Mouse (Mus musculus) brain, adult 2 months (tissue): Measurements from ENCODE around the gene Ebf1.

Experiments
- DNase-seq: peaks from one replicate; pipeline ENCODE4 v3.0.0; 2011; ENCODE audit warnings: low read depth, low spot score

The Ebf1 gene

DNA sequence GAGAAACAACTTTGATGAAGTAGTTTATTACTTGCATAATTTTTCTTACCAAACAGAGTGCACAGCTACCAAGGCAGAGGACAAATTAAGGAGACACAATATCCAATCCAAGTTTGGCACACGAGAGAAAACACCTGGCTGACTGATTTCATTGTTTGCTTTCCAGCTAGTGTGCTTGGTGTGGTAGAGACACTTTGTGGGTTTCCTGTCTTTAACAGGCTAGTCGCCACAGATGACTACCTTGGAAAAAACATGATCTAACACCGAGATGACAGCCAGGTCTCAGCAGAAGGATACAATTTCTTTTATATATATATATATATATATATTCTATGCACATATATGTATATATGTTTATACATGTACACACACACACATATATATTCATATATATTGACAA is 332.0 kb downstream of the Ebf1 start:
- no peak for DNase-seq

DNA sequence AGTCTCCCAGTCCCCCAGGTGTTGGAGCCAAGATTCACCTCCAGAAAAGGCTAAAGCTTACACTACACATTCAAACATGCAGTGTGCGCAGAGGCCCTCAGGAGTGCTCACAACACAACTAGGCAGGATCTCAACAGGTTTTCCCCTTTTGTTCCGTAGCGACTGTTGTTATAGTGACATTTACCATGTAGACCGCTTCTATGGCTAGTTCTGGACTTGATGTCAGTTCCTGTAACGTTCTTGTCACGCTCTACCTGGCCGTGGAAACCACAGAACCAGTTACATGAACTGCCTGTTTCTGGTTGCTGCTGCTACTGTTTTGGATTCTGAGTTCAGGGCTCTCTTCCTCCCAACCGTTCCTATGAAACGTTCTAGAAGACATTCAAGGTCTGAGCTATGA is 333.2 kb downstream of the Ebf1 start:
- no peak for DNase-seq

DNA sequence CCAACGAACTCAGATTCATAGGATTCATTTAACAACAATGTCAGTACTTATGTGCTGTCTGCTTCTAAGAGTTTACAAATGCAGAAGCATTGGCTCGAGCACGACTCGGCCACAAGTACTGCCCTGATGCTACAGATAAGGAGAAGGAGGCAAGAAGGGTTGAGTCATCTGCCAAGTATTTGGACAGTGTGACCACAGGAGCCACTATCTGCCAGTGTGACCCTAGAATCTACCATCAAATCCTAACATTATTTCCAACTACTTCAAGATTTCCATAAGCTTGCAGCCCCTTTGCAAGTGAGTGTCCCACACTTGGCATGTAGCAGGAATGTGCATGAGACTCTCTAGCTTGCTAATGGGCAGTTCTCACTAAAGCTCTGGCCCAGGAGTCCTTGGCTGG is 334.4 kb downstream of the Ebf1 start:
- DNase-seq, result no peak

DNA sequence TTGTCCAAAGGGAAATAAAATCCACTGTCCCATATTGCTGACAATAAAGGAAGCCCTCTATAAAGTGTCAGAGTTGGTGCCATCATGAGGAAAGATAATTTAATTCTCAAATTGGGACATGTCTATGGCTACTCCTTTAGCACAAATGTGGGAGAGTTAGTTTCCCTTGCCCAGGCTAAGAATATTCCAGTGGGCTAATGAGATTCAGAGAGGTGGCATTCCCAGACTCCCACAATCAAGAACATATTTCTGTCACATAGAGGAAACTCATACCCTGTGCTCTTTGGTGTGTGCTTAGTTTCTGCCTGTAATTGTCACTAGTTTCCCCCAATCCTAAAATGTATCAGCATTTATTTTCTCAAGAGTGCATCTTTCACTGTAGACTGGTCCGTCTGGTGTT is 336.2 kb downstream of the Ebf1 start:
- peak; percentile 35 for DNase-seq

DNA sequence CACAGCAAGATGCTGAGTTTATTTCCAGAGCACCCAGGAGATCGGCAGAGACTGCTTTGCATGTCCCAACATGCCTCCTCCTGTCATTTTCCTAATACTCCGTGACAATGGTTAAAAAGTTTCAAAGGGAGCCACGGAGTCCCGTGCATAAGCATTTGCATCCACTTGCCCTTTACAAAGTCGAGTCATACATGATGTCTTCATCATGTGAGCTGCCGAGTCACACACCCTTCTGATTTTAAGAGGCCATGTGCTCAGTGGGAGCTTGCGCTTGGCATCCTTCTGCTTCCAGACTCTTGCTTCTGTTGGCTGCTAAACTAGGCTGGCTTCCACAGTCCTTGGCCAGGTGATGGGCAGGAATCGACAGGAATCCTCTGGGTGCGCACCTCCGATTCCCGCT is 336.7 kb downstream of the Ebf1 start:
- DNase-seq, result peak; percentile 85

DNA sequence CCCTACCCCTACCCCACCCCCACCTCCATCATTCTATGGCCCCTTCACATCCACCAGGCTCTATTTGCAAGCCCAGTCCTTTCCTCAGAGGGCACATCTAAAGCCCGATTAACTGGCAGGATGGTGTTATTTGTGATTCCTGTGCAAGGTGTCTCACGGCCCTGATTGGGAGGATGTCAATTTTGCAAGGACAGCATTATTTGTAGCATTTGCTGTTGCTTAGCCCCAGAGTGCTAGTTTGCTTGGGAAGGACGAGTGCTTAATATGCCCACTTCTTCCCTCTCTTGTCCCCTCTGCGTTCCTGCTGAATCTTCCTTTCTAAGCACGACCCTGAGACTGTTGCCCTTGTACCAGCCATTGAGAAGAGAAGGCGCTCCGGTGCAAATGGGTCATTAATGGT is 337.2 kb downstream of the Ebf1 start:
- no peak for DNase-seq

DNA sequence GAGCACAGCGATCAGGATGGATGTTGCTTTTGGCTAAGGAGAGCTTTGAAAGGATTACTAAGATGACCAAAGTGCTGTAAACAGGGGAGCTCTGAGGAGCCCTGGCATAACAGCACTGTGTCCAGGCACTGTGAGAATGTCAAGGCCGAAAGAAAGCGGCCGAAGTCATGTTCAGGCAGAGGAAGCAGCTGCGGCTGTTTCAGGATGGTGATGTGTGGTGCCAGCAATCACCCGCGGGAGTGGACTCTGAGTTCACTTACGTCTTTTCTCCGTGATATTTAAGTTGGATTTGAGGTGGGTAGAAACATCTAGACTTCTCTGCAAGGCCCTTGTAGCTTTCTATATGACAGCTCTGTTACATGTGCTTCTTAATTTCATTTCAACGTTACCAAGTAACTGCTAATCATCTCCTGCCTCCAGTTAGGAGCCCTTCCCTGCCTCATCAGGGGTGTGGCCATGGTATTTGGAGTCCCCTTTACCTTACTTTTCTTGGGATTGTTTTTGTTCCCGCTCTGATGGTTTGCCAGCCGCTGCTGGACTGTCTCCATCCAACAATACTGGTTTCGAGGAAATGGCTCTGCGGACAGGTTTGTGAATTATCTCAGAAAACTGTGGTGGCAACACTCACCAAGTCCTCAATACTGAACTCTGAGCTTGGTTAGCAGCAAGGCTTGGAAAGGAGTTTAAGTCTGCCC is 345.8 kb downstream of the Ebf1 start:
- no peak for DNase-seq

DNA sequence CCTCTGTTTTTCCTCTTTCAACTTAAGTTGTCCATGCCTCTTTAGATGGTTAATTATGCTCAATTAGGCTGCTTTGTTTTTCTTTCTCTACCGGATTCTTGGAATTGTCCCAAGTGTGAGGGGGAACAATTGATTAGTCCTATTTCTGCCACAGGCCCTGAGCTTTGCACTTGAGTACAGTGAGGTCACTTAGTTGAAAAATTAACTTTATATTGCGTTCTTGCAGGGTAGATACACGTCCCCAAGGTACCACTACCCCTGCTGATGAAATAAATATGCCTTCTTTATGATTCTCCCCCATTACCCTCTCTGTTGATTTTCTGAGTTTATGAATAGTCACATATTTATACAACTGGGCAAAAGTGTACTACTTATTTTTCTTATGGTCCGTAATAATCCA is 351.9 kb downstream of the Ebf1 start:
- no peak for DNase-seq

DNA sequence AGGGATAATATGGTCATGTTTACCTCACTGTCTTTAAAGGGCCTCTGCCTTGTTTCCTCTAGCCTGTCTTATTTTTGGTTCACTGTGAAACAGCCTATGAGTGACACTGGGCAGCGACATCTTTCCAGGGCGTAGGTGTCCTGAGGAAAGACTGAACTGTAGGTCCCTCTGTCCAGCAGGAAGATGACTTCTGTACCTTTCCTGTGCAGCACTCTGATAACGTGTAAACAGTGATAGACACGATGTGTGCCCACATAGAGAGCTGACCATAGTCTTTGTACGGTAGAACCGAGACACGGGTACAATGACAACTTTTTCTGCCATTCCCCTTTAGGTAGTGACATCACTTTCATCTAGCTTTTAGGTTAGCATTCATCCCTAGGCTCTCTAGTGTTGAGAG is 357.2 kb downstream of the Ebf1 start:
- DNase-seq, result no peak

DNA sequence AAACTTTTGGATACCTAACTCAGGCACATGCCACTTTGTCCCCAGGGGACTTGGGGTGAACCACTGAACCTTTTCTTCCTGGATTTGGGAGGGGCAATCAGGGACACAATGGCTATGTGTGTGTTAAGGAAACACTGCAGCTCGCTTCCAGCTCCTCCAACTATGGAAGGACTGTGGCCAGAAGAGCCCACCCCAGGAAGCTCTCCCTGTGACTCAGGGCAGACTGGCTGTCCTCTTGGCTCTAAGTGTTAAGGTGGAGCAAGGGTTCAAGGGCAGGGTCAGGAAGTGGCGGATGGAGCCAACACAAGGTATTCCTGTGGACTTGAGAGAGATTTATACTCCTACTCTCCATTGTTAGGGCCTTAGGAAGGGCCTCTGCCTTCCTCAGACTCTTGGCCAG is 358.0 kb downstream of the Ebf1 start:
- DNase-seq, result no peak

DNA sequence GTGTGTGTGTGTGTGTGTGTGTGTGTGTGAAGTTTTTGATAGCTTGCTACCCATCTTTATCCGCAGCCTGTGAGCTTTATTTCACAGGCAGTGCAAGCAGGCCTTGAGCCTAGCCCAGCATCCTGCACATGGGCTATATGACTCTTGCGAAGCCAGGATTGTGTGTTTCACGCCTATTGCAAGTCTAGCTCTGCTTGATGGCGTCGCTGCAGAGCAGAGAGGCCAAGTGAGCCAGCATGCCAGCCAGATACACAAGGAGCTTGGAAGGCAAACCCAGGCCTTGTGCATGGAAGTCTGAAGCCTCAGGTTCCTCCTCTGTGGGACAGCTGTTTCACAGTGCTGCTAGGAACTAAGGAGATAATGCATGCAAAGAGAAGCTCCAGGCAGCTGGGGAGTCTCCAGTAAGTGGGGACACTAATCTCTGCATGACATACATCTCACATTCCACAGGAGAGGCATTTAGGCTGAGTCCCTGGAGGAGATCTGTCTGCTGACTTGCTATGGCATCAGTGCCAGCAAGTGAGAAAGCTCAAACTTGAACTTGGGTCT is 359.2 kb downstream of the Ebf1 start:
- DNase-seq, result peak; percentile 26

DNA sequence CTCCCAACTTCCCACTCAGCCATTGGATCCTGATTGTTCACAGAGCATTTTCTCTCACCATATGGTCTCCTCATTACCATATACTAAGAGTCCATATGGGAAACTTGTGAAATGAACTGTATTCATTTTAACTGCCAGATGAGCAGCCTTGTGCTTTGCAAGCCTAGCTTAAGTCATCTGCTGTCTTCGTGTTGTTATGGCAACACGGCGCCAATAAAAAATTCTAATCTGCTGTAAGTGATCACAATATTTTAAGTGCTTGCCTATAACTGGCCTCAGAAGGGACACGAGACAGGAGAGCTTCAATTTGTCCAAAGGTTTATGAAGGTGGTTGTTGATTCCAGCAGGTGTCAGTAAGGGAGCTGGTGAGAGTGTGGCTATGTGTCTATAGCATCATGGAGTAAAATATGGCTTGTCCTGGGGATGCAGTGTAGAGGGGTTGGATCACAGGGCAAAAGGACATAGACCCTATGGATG is 360.8 kb downstream of the Ebf1 start:
- DNase-seq, result peak; percentile 77

DNA sequence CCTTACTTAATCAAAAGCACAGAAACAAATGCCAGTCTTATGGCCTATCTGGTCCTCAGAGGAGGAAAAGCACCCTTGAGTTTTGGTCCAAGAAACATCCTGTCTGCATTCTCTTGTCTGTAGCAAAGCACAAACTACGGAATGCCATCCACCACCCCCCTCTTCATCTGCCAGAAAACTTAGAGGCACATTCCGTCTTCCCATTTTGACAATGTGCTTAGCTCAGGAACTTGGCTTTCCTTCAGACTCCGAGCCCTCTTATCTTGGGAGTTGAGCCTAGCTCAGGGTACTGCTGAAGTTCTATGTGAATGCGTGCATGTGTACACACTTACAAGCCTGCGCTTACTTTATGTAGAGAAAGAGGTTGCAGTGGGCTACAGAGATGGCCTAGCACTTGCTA is 362.3 kb downstream of the Ebf1 start:
- peak; percentile 7 for DNase-seq

DNA sequence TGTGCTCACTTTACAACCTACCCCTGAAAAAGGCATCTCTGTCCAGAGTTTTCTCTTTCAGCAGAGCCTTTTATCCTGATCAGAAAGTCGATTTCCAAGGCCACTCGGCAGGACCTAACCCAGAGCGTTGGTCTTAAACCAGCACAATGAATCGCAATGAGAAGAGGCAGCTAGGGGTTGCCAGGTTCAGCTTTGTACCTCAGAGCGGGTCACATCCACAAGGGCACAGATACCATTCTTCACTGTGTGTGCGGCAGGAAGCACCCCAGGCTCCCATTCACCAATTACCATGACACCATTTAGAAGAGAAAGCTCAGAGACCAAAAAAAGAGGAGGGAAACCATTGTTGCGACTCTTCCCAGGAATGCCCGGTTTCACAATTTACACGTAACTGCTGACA is 365.1 kb downstream of the Ebf1 start:
- no peak for DNase-seq

DNA sequence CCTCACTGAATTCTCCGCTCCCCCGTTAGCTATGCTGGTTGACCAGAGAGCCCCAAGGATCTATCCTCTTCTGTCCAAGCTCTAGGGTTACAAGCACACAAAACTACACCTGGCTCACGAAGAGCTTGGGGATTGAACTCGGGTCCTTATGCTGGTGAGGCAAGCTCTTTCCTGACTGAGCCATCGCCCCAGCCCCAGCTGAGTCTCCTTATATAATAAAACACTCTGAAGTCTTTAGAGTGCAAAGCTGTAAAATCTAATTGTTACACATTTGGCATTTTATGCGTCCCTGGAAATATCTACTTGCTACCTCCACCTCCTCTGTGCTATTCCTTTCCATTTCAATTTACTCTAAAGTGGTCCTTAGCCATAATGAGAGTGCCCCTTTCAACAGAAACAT is 366.8 kb downstream of the Ebf1 start:
- DNase-seq, result no peak

DNA sequence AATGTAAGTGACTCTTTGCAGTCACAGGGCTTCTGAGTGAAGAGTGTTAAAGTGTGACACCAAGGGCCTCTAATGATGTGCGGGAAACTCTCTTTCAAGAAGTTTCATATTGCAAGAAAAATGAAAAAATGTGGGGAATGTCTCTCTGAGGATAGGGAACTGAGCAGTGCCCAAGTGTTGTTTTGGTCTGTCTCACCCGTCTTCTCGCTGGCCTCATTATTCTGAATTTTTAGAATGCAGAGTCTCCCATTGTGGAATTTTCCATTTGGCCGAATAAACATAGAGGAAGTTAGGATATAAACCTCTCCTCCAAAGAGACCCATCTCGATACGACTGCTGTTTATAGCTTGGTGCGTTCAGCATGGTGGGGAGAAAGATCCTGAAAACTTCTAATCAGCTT is 367.3 kb downstream of the Ebf1 start:
- DNase-seq, result no peak

DNA sequence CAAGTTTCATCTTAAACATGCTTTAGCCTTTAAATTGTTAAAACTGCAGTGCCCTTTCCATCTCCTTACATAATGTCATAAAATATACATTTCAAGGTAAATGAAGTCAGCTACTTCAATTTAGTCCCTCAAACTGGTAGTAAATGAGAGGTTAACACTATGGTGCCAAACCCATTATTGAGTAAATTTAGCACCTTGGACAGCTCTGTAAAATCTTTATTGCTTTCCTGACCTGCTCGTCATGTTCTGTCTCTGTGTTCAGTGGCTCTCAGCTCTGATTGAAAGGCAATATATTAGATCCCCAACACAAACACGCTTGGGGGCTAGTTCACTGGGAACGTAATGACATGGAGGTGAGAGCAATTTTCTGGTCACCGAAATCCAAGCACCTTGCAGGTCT is 370.7 kb downstream of the Ebf1 start:
- DNase-seq, result no peak

DNA sequence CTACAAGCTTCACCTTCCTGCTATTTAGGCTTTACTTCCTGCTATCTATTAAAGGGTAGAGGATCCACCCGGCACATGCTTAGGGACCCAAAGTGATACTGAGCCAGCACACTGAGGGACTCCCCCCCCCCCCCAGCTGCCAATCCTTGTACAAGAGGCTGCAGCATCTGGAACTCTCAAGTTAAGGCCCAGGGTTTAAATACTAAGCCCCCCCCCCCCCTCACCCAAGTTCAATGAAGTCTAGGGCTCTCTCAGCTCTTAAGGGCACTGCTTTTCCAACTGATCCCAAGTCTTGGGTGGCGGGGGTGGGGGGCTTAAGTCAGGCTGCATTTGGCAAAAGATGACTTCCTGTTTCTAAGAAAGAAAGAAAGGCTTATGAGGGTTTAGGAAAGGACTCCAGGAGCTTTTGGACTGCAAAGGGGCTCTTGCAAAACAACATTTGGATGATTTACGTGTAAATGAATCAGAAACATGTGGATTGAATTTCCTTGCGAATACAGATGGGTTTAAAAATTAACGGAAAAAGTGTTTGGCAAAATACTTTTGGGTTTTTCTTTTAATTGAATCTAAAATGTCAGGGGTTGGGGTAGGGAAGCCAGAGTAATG is 385.7 kb downstream of the Ebf1 start:
- DNase-seq, result no peak

DNA sequence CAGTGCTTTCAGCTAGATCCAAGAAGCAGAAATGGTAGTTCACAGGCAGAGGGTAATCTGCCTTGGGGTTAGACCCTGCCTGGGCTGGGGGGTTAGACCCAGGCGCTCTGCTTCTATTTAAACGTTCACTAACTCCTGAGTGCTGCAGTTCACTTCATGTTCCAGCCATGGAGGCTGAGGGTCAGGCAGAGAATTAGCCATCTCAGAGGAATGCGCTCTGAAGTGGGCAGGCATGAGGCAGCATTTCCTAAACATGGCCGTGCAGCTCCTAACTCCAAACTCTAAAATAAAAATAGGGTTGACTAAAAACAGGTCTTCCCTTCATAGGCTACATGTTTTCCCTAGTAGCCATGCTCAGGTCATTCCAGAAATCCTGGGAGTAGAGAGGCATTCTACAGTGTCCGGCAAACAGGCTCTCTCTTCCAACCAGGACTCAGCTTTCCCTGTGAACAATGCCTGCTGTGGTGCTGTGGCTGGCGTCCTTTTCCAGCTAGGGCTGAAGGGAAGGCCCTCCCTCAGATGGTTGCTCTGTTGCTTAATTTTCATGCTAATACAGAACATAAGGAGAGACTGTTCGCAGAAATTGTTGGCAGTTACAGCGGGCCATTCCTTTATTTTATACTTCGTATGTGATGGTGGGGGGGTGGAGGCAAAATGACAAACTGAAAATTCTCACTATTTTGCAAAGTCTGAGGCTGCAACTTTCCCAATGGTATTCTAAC is 386.8 kb downstream of the Ebf1 start:
- DNase-seq, result no peak

DNA sequence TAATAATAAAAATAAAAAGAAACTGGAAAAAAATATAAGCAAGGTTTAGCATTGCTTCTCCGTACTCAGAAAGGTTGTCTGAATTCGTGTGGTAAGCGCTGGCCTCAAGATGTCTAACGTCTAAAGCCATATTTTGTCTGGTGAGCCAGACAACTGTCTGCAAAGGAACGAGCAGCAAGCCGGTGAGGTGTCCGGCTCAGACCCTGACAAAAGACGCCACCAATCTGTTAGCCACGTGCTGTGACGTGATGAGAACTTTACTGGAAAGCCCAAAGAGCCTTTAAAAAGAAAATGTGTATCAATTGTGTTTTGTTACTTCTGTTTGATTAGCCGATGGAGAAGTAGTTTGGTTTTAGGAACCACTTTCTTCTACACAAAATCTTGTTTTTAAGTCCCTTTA is 390.2 kb downstream of the Ebf1 start:
- DNase-seq, result no peak

DNA sequence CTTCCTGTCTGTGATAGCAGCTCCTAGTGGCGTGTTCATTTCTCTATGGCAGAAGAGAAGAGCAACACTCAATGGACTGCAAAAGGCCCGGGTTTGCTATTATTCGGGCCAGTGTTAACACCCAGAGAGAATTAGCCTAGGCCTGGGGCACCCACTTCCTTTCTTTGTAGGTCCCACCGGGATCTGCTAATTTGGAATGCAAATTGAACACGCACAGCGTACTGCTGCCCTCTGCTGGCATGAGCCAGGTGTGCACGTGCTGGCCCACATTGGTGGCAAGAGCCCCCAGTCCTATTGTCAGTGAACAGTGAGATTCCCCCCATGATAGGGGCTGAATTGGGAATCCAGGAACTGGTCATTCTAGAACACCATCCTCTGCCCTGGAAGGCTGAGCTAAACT is 391.0 kb downstream of the Ebf1 start:
- DNase-seq, result peak; percentile 69

DNA sequence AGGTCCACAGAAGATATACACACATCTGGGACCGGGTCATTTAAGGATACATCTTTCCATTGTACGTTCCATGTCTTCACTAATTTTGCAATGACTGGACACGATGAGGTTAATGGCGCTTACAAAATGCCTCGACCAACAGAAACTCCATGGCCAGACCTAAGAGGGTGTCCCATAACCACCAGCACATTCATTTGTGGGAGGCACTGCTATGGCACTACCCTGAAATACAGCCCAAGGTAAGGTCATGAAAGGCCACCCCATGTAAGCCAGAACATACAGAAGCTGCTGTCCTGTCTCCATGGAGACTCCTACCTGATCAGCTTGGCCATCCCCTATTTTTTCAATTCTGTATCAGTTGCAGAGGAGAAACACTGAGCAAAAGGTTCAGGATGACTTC is 391.6 kb downstream of the Ebf1 start:
- no peak for DNase-seq

DNA sequence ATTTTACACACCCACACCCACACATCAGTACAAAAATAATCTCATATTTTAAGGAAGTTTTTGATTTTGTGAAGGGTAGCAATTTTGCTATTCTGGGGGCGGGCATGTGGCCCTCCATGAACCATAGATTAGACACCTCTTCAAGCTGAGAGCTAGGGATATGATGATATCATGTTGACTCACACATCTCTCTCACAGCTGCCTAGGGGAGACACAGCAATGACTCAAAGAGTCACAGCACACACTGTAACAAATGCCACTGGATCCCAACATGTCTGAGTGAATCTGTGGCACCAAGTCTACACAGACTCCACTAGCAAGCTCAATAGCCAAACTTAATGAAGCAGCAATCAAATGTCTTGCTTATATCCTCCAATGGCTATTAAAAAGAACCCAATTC is 395.0 kb downstream of the Ebf1 start:
- DNase-seq, result peak; percentile 34
